Mouse (Mus musculus): ENCODE results near the gene Mthfd1.

Gene Mthfd1

DNA sequence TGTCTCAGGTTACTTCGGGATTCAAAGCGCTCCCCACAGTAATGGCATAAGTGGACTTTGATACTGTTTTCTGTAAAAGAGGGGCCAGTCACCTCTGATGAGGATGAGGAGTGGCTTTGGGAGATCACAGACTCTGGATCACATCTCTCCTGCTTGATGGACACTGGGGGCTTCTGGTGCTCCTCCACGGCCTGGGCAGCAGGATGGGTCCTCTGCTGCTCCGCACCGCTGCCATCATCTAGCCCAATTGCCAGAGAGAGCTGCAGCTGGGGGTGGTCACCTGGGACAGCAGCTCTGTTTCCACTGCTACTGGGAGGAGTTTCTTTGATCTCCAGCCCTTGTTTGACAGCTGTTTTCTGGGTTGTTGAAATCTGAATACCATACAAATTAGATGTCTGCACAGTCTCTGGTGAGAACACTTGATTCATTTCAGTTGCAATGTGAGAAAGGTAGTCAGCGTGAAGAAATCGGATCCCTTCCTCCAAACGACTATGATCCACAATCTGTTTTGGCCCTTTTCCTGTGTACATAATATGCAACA, 94.7 kb downstream of the Mthfd1 start:
- no peak for DNase-seq (ENCODE audit: low spot score)

DNA sequence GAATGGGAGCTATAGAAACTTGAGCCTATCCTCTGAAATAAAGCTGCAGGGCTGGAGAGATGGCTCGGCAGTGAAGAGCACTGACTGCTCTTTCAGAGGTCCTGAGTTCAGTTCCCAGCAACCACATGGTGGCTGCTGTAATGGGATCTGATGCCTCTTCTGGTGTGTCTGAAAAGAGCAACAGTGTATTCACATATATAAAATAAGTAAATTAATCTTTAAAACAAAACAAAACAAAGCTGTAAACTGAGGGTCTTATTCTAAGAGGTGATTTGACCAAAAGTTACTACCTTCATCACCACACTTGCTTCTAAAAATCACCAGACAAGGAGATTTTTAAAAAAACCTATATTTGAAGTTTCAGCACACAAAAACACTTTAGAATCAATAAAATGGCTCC, 105.8 kb downstream of the Mthfd1 start:
- no peak for DNase-seq (ENCODE audit: low spot score)

DNA sequence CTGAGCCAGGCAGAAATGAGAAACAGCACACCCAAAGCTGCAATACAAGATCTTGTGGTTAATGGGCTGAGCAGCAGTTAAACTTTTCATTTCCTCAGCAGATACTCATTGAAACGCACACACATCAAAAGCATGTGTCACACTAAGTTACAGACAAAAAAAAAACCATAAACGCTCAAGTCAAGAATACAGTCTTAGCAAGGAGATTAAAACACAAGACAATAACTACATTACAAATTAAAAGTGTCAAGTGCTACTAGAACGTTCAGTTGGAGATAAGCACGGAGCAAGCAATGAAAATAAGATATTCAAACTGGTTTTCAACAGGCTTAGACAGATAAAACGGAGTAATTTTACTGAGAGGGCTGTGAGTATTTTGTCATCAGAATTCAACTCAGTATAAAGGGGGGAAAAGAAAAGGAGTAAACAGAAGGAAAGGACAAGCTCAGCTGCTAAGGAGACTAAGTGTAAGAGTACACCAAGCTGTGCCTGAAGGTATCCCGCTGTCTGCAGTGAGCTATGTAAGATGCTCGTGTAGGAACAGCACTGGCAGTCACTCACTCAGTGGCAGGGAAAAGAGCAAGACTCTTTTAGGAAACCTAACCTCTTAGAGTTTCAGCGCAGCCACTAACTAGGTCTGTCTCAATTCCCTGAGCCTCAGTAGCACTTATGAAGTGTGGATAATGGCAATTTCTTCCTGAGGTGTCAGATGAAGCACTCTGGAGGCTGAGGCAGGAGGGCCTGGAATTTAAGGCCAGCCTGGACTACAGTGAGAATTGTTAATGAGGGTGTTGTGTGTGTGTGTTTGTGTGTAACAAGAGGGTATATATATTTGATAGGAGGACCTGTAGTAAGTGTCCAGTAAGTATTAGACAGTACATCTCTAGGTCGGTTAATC, 106.6 kb downstream of the Mthfd1 start:
- no peak for DNase-seq (ENCODE audit: low spot score)

DNA sequence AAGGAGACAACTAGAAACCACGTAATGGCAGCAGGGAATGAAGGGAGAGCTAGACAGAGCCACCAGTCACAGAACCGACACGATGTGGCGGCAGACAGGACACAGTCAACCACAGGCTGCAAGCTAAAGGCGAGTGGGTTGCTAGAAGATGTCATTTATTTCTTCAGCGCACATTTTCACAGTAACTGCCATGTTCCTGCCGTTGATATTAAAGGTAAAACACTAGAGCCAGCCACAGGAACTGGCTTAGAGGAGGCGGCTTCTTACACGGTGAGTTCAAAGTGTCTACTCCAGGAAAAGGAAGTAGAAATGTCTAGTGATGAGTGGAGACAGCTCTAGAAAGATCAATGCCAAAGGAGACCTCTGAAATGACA, 107.2 kb downstream of the Mthfd1 start:
- DNase-seq (ENCODE audit: low spot score) = no peak

DNA sequence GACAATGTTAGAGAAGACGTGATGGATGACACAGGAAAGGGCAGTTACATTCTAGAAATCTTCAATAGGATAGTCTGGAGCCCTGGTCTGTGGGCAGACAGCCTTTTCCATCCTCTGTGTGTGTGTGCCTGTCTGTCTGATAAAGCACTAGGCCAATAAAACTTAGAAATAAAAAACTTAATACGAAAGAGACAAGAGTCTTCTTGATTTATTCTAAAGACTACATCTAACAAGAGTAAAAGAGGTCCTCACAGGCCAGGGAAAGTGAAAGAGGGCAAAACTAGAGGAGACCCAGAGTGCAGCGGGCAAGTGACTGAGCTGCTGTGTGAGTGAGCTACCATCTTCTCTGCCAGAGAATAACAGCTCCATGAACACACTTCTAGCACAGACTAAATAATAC, 111.2 kb downstream of the Mthfd1 start:
- no peak for DNase-seq (ENCODE audit: low spot score)

DNA sequence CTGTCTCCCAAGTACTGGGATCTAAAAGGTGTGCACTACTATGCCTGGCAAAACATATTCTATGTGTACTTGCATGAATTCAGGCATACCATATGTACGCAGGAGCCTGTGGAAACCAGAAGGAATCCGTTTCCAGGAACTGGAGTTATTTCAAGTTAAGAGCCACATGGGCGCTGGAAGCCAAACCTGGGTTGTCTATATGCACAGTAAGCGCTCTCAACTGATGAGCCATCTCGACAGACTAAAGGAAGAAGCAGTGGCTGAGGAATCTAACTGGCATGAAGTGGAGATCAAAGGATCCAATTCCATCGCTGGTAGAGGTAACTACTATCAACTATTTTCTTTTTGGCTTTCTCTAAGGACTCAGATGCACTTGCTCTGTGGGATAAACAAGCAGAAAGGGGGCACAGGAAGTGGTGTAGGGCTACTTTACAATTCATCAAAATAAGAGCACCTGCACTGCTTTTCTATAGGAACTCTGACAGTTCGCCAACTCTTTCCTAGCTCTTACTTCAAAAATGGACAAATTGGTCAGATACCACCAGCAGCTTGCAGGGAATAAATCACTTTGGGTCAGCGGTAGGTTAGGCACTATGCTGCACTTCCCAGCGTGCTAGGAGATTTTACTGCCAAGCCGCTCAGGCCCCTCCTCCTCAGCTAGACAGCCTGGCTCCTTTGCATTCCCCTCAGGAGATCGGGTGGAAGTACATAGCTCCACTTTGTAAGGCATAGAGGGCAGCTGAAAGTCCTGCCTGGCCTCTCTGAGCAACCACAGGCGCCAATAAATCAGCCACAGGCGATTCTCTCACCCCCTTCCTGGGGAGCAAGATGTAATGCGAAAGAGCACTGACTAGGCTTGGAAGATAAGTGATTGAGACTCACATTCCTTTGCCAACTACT, 112.2 kb downstream of the Mthfd1 start:
- no peak for DNase-seq (ENCODE audit: low spot score)

DNA sequence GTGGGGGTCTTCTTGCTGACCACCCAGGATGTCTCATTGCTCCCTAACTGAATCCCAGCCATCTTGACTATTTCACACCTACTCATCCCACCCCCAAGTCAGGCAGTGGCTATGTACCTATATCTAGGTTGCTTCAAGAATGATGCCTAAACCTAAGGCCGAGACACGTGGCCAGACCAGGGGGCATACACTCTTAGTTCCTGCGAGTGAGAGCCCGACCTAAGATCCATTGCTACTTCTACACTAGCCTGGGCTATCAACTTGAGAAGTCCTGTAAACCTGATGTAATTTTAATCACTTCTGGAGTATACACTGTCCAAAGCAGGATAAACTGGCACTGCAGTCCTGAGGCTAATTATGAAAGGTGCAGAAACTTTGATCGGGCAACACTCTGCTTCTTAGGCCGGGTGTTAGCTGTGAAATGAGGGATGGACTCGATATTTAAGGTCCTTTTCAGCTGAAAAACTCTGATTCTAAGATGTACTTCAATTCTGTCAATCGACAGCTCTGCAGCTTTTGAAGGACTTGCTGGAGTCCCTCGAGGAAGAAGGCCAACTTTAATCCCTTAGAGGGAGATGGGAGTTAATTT, 113.2 kb downstream of the Mthfd1 start:
- no peak for DNase-seq (ENCODE audit: low spot score)

DNA sequence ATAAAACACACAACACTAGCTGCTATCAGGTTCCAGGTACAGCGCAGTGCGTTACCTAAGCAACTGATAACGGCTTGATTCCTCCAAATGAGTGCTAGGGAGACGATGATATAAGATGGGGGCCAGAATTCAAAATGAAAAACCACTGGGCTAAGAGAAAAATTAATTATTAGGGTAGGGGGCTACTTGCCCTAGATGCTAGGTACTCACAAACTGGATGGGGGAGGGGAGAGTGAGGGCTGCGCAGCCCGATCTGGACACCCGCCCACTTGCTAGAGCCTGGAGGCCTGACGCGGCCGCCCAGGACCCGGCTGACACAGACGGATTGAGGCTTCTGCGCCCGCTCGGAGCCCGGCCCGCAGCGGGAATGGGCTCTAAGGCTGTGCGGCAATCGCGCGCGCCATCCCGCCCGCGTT, 113.7 kb downstream of the Mthfd1 start:
- no peak for DNase-seq (ENCODE audit: low spot score)

Measured in urinary bladder, postnatal 10 days (tissue).